Mouse (Mus musculus): ENCODE results near the gene Mpnd.

- TF ChIP-seq CTCF (IDR thresholded peaks at IDR 0.05; ENCODE audit: control insufficient read depth, insufficient read depth, low read length) = no peak
- TF ChIP-seq POLR2A (IDR thresholded peaks at IDR 0.05; ENCODE audit: borderline replicate concordance, control insufficient read depth, low read depth, low read length) = no peak
Observed at GRCm38 (mm10) chr17:55967186-55967585, 38.3 kb upstream of the Mpnd start.
